In the genomic region with DNA sequence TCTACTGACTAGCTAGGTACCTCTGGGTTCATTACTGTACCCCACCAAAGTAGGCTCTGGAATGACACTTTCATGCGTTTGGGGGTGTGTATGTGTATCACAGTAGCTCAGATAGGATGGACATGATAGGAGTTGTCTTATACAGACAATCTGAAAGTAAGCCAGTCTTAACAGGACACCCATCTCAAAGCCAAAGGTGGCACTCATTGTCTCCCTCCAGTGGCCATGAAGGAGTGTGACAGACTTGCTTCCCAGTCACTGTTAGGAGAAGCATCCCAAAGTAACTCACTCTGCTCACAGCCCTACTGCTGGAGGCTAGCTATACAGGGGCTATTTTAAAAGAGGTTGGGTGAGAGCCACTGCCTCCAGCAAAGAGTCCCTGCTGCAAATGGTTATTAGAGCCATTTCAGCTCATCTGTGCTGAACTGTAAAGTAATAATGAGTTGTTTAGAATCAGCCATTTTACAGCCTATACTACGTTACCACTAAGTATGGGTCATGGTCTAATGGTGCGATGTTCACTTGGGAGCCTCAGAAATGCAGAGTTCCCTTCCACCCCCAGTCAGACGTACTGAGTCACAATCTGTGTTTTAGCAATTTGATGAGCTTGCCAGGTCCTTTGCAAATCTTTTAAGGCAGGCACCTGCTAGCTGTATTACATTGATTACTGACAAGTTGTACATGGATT, we compare ENCODE assay signal across 7 mouse cellular contexts.
DNase-seq lines count a peak whose midpoint lies in the region; ATAC-seq lines count a peak whose summit lies in the region.

No protein-coding gene starts in this region.

- WGBS in kidney, embryonic 14.5 days = 60% methylated on average over 4 of the region's 4 CpGs
- 83% methylated on average over 4 of the region's 4 CpGs for whole genome bisulfite sequencing in lung, embryonic 15.5 days

- no peak overlapping the region for H3K4me2 ChIP-seq in kidney, embryonic 14.5 days (replicated peaks; ENCODE audit: low read depth, low read length)
- no peak overlapping the region for H3K4me2 ChIP-seq in lung, embryonic 15.5 days

- no peak overlapping the region for H3K27ac ChIP-seq in kidney, embryonic 14.5 days (ENCODE audit: low read depth, low read length)
- H3K27ac ChIP-seq in lung, embryonic 15.5 days = no peak overlapping the region

- no peak overlapping the region for H3K9ac ChIP-seq in kidney, embryonic 14.5 days (ENCODE audit: low read depth, low read length)
- no peak overlapping the region for H3K9ac ChIP-seq in lung, embryonic 15.5 days

- peak; percentile 84 for ATAC-seq in CD4-positive, CD25-positive, alpha-beta regulatory T cell, adult 4 months
- peak; percentile 88 for ATAC-seq in granulocyte monocyte progenitor cell, adult 5-6 weeks (replicated peaks; ENCODE audit: poor library complexity, severe bottlenecking)
- ATAC-seq in kidney, embryonic 14.5 days (ENCODE audit: low FRiP score, low TSS enrichment) = peak; percentile 65
- peak; percentile 58; the same call in 1 of the 2 replicates for ATAC-seq in lung, embryonic 15.5 days (ENCODE audit: borderline replicate concordance, extremely low read depth, low FRiP score, low TSS enrichment)
- peak; percentile 61; the same call in 1 of the 2 replicates for ATAC-seq in neutrophil, adult 5-6 weeks (ENCODE audit: extremely low read depth, insufficient number of reproducible peaks, low FRiP score, poor library complexity, severe bottlenecking)

- H3K4me1 ChIP-seq in kidney, embryonic 14.5 days (ENCODE audit: control insufficient read depth, insufficient read depth, low read length) = 0 out of 2 replicates have a peak, but pooled peaks cover 2% of the 10 kb centered on the region
- no peaks in the 10 kb centered on the region for H3K4me1 ChIP-seq in lung, embryonic 15.5 days

- no peaks in the 10 kb centered on the region for H3K9me3 ChIP-seq in kidney, embryonic 14.5 days (ENCODE audit: control insufficient read depth, low read length)
- no peaks in the 10 kb centered on the region for H3K9me3 ChIP-seq in lung, embryonic 15.5 days

- DNase-seq in MEL-GATA-1-ER (ENCODE audit: extremely low read depth, low read depth) = peak; percentile 14
- DNase-seq in cerebellum, adult 8-10 months = peak; percentile 64

- H3K4me3 ChIP-seq in kidney, embryonic 14.5 days (ENCODE audit: low read length) = no peak overlapping the region
- no peak overlapping the region for H3K4me3 ChIP-seq in lung, embryonic 15.5 days

- no peaks in the 10 kb centered on the region for H3K27me3 ChIP-seq in kidney, embryonic 14.5 days (ENCODE audit: control insufficient read depth, insufficient read depth, low read length)
- H3K27me3 ChIP-seq in lung, embryonic 15.5 days = no peaks in the 10 kb centered on the region

- no peaks in the 10 kb centered on the region for H3K36me3 ChIP-seq in kidney, embryonic 14.5 days (ENCODE audit: control insufficient read depth, insufficient read depth, low read length)
- H3K36me3 ChIP-seq in lung, embryonic 15.5 days = no peaks in the 10 kb centered on the region
